17 mouse cellular contexts compared by ENCODE assay signal in genomic region chr12:21167741-21168140, GRCm38 (mm10).
DNase-seq lines count a peak whose midpoint lies in the region; ATAC-seq and TF ChIP-seq lines count a peak whose summit lies in the region.
"Had no signal": no experiment of that assay in that cellular context is flagged by ENCODE, and none has a peak within 500 bp of the region (broad histone marks: within the 10 kb centered on the region; RNA-seq: fewer than 3 reads in every experiment).

No protein-coding gene starts in this region.

- ATAC-seq in liver, postnatal 0 days = peak; percentile 49
- no peak for ATAC-seq in liver, embryonic 11.5 days (replicated peaks; ENCODE audit: low FRiP score)
- ATAC-seq: intestine, postnatal 0 days had no signal

- DNase-seq in heart, embryonic 10.5 days (ENCODE audit: low spot score) = no peak
- DNase-seq in heart, postnatal 36 days = no peak
- DNase-seq in liver, postnatal 0 days = no peak
- no peak for DNase-seq in liver, embryonic 11.5 days (ENCODE audit: low spot score)
- DNase-seq in ES-CJ7 (ENCODE audit: low read depth, low spot score) (peak; percentile 72), MN1 (ENCODE audit: low spot score) (no peak)
- DNase-seq in thymus, postnatal 10 days (ENCODE audit: low spot score in 2 of 2) = peak; percentile 35 to 38
- DNase-seq in embryonic facial prominence, embryonic 10.5 days (ENCODE audit: low spot score) = no peak
- DNase-seq: cerebellum, postnatal 25 days; kidney, postnatal 10 days; lung, adult 2 months had no signal

- H3K4me1 ChIP-seq in heart, embryonic 10.5 days = peaks cover 65% of the 10 kb centered on the region
- H3K4me1 ChIP-seq in liver, postnatal 0 days (ENCODE audit: insufficient read depth) = peaks cover 18% of the 10 kb centered on the region
- H3K4me1 ChIP-seq in liver, embryonic 11.5 days (replicated peaks; ENCODE audit: control insufficient read depth, insufficient read depth, low read length) = peaks cover 10% of the 10 kb centered on the region
- peaks cover 49% of the 10 kb centered on the region for H3K4me1 ChIP-seq in embryonic facial prominence, embryonic 10.5 days

- no peaks in the 10 kb centered on the region for H3K27me3 ChIP-seq in heart, embryonic 10.5 days (ENCODE audit: insufficient read depth, poor library complexity, severe bottlenecking)
- no peaks in the 10 kb centered on the region for H3K27me3 ChIP-seq in liver, postnatal 0 days (ENCODE audit: insufficient read depth, low read length)
- no peaks in the 10 kb centered on the region for H3K27me3 ChIP-seq in liver, embryonic 11.5 days (replicated peaks; ENCODE audit: control insufficient read depth, insufficient read depth, low read length)
- no peaks in the 10 kb centered on the region for H3K27me3 ChIP-seq in embryonic facial prominence, embryonic 10.5 days (replicated peaks; ENCODE audit: low read depth, poor library complexity, severe bottlenecking)
- H3K27me3 ChIP-seq: hindbrain, embryonic 15.5 days; limb, embryonic 13.5 days had no signal

- no peak for TF ChIP-seq EP300 in liver, postnatal 0 days (IDR thresholded peaks at IDR 0.05; ENCODE audit: low read depth)

- no peaks in the 10 kb centered on the region for H3K9me3 ChIP-seq in heart, embryonic 10.5 days
- no peaks in the 10 kb centered on the region for H3K9me3 ChIP-seq in liver, postnatal 0 days (ENCODE audit: low read length)
- H3K9me3 ChIP-seq in liver, embryonic 11.5 days (ENCODE audit: control insufficient read depth, low read length) = no peaks in the 10 kb centered on the region
- H3K9me3 ChIP-seq in embryonic facial prominence, embryonic 10.5 days = no peaks in the 10 kb centered on the region
- H3K9me3 ChIP-seq: hindbrain, embryonic 15.5 days; limb, embryonic 13.5 days had no signal

- no peak overlapping the region for H3K4me2 ChIP-seq in liver, postnatal 0 days (ENCODE audit: low read depth, low read length)
- no peak overlapping the region for H3K4me2 ChIP-seq in liver, embryonic 11.5 days
- H3K4me2 ChIP-seq: hindbrain, embryonic 15.5 days; limb, embryonic 13.5 days had no signal

- peak overlapping the region; percentile 81; the same call in 1 of the 2 replicates for H3K27ac ChIP-seq in heart, embryonic 10.5 days
- H3K27ac ChIP-seq in liver, postnatal 0 days (ENCODE audit: low read depth) = peak overlapping the region; percentile 91
- H3K27ac ChIP-seq in liver, embryonic 11.5 days (ENCODE audit: low read depth, low read length) = no peak overlapping the region
- no peak overlapping the region for H3K27ac ChIP-seq in embryonic facial prominence, embryonic 10.5 days (replicated peaks)
- H3K27ac ChIP-seq: hindbrain, embryonic 15.5 days; left cerebral cortex, adult 2 months; limb, embryonic 13.5 days; macrophage had no signal

- no peak overlapping the region for H3K4me3 ChIP-seq in heart, embryonic 10.5 days
- H3K4me3 ChIP-seq in liver, postnatal 0 days (ENCODE audit: low read depth, low read length) = no peak overlapping the region
- no peak overlapping the region for H3K4me3 ChIP-seq in liver, embryonic 11.5 days (ENCODE audit: low read depth, low read length)
- no peak overlapping the region for H3K4me3 ChIP-seq in embryonic facial prominence, embryonic 10.5 days
- H3K4me3 ChIP-seq: erythroblast, embryonic 14.5 days; hindbrain, embryonic 15.5 days; left cerebral cortex, adult 2 months; limb, embryonic 13.5 days had no signal

- no peak overlapping the region; the same call in 1 of the 2 replicates for H3K9ac ChIP-seq in liver, postnatal 0 days (replicated peaks)
- H3K9ac ChIP-seq in liver, embryonic 11.5 days (ENCODE audit: low read depth, low read length) = no peak overlapping the region
- H3K9ac ChIP-seq: hindbrain, embryonic 15.5 days; limb, embryonic 13.5 days had no signal

- peaks cover 15% of the 10 kb centered on the region for H3K36me3 ChIP-seq in heart, embryonic 10.5 days
- H3K36me3 ChIP-seq in liver, postnatal 0 days (replicated peaks; ENCODE audit: insufficient read depth, low read length) = no peaks in the 10 kb centered on the region; the same call in none of the 2 replicates
- 0 out of 2 replicates have a peak, but pooled peaks cover 2% of the 10 kb centered on the region for H3K36me3 ChIP-seq in liver, embryonic 11.5 days (ENCODE audit: control insufficient read depth, insufficient read depth, low read length)
- peaks cover 50% of the 10 kb centered on the region for H3K36me3 ChIP-seq in embryonic facial prominence, embryonic 10.5 days (replicated peaks)

- 71% methylated on average over 4 of the region's 4 CpGs for WGBS in heart, embryonic 10.5 days
- 62% methylated on average over 4 of the region's 4 CpGs for WGBS in liver, postnatal 0 days (ENCODE audit: insufficient replicate concordance)
- WGBS in liver, embryonic 11.5 days = 80% methylated on average over 4 of the region's 4 CpGs
- 81% methylated on average over 4 of the region's 4 CpGs for WGBS in embryonic facial prominence, embryonic 10.5 days

- intact Hi-C loops in heart, postnatal 36 days (cut with DNase I) = loop anchor here (5.0 kb wide), 1 partner anchor 55 kb away; no protein-coding TSS in a partner anchor

- no peak for TF ChIP-seq CTCF in liver, postnatal 0 days (IDR thresholded peaks at IDR 0.05; ENCODE audit: low read depth)

Comparison
In these comparisons a context has a peak if more than half of its experiments do, and no peak if none do; other contexts are left out.
1. H3K27ac ChIP-seq: peak in heart, embryonic 10.5 days (single experiment) and liver, postnatal 0 days (single experiment); none in liver, embryonic 11.5 days (single experiment) and embryonic facial prominence, embryonic 10.5 days (single experiment).
2. DNase-seq: peak in ES-CJ7 (single experiment) and thymus, postnatal 10 days (2 of 2); none in heart, embryonic 10.5 days (single experiment), heart, postnatal 36 days (0 of 2), liver, postnatal 0 days (single experiment), liver, embryonic 11.5 days (single experiment), embryonic facial prominence, embryonic 10.5 days (single experiment) and MN1 (single experiment).